ENCODE assay signal across 1 mouse cellular context in genomic region chr7:31002650-31003049, GRCm38 (mm10).
A peak's percentile ranks its signal among the peaks of the same experiment; 100 is the strongest.
TF ChIP-seq lines count a peak whose summit lies in the region.

No protein-coding gene starts in this region.

TF ChIP-seq in MEL, 35 proteins besides CTCF, POLR2A, EP300 and RAD21:
- TF ChIP-seq ELF1 (IDR thresholded peaks at IDR 0.05; ENCODE audit: low read depth, low read length), result peak; percentile 80
- no peak for TF ChIP-seq POLR2AphosphoS2 (IDR thresholded peaks at IDR 0.05; ENCODE audit: low read length)
- no peak for TF ChIP-seq USF1 (IDR thresholded peaks at IDR 0.05; ENCODE audit: low read depth, low read length)
- TF ChIP-seq MAX (IDR thresholded peaks at IDR 0.05; ENCODE audit: low read length), result peak; percentile 72
- no peak for TF ChIP-seq GABPA (IDR thresholded peaks at IDR 0.05; ENCODE audit: low read depth, low read length)
- no peak for TF ChIP-seq ZMIZ1 (IDR thresholded peaks at IDR 0.05; ENCODE audit: low read depth, low read length)
- no peak for TF ChIP-seq TCF12 (IDR thresholded peaks at IDR 0.05; ENCODE audit: low read depth, low read length)
- peak; percentile 44; the same call in 1 of the 2 replicates for TF ChIP-seq MYC (IDR thresholded peaks at IDR 0.05; ENCODE audit: low read depth, low read length)
- TF ChIP-seq POLR2AphosphoS5 (IDR thresholded peaks at IDR 0.05; ENCODE audit: borderline replicate concordance, low read depth, low read length), result no peak
- TF ChIP-seq UBTF (IDR thresholded peaks at IDR 0.05; ENCODE audit: borderline replicate concordance, insufficient read depth, low read depth, low read length), result no peak
- TF ChIP-seq MEF2A (IDR thresholded peaks at IDR 0.05; ENCODE audit: extremely low read depth, insufficient replicate concordance, low read depth, low read length, poor library complexity, severe bottlenecking), result no peak
- peak; percentile 56; the same call in 1 of the 2 replicates for TF ChIP-seq ETS1 (IDR thresholded peaks at IDR 0.05; ENCODE audit: low read depth, low read length)
- TF ChIP-seq ZKSCAN1 (IDR thresholded peaks at IDR 0.05; ENCODE audit: low read depth, low read length), result no peak
- no peak for TF ChIP-seq MAZ (IDR thresholded peaks at IDR 0.05; ENCODE audit: low read depth, low read length)
- TF ChIP-seq CHD1 (IDR thresholded peaks at IDR 0.05; ENCODE audit: low read depth, low read length), result no peak
- no peak for TF ChIP-seq USF2 (IDR thresholded peaks at IDR 0.05; ENCODE audit: borderline replicate concordance in 1 of 2, insufficient read depth in 1 of 2, low read depth in 1 of 2, low read length in 2 of 2)
- peak; percentile 89 for TF ChIP-seq SIN3A (IDR thresholded peaks at IDR 0.05; ENCODE audit: low read length)
- TF ChIP-seq TAL1 (IDR thresholded peaks at IDR 0.05; ENCODE audit: low read length), result peak; percentile 28; the same call in 1 of the 2 replicates
- peak; percentile 60; the same call in 1 of the 2 replicates for TF ChIP-seq TBP (IDR thresholded peaks at IDR 0.05; ENCODE audit: low read depth, low read length)
- no peak for TF ChIP-seq ZNF384 (IDR thresholded peaks at IDR 0.05; ENCODE audit: low read depth, low read length)
- TF ChIP-seq E2F4 (IDR thresholded peaks at IDR 0.05; ENCODE audit: borderline replicate concordance, low read depth, low read length), result no peak
- TF ChIP-seq KAT2A (conservative IDR thresholded peaks at IDR 0.05; ENCODE audit: low read depth, low read length), result no peak
- no peak for TF ChIP-seq BHLHE40 (IDR thresholded peaks at IDR 0.05; ENCODE audit: borderline replicate concordance, low read depth, low read length)
- peak; percentile 81 for TF ChIP-seq HCFC1 (IDR thresholded peaks at IDR 0.05; ENCODE audit: low read depth, low read length)
- TF ChIP-seq JUND (IDR thresholded peaks at IDR 0.05; ENCODE audit: low read depth, low read length), result no peak
- TF ChIP-seq MAFK (IDR thresholded peaks at IDR 0.05; ENCODE audit: borderline replicate concordance, low read depth, low read length), result no peak
- peak; percentile 57 for TF ChIP-seq GATA1 (IDR thresholded peaks at IDR 0.05; ENCODE audit: low read depth, low read length)
- peak; percentile 55; the same call in 1 of the 2 replicates for TF ChIP-seq NELFE (IDR thresholded peaks at IDR 0.05; ENCODE audit: low read depth, low read length)
- TF ChIP-seq NRF1 (IDR thresholded peaks at IDR 0.05; ENCODE audit: insufficient read depth, low read depth, low read length, poor library complexity, severe bottlenecking), result no peak
- TF ChIP-seq SMC3 (IDR thresholded peaks at IDR 0.05; ENCODE audit: low read depth, low read length), result no peak
- no peak for TF ChIP-seq MYB (IDR thresholded peaks at IDR 0.05; ENCODE audit: low read depth, low read length)
- no peak for TF ChIP-seq CHD2 (IDR thresholded peaks at IDR 0.05; ENCODE audit: low read length)
- TF ChIP-seq RCOR1 (IDR thresholded peaks at IDR 0.05; ENCODE audit: low read depth, low read length), result peak; percentile 58; the same call in 1 of the 2 replicates
- no peak; the same call in 1 of the 2 replicates for TF ChIP-seq MXI1 (IDR thresholded peaks at IDR 0.05; ENCODE audit: low read depth, low read length)
- TF ChIP-seq ZC3H11A (IDR thresholded peaks at IDR 0.05; ENCODE audit: low read depth, low read length), result no peak
